Mouse (Mus musculus): ENCODE data around the gene Tsen54. TPM values are rescaled to one million over a fixed set of nuclear protein-coding genes. Genes with fewer than 3 reads are reported as not detected.

The Tsen54 gene
- total RNA-seq, 1 experiment = 63.6 TPM

GRCm38 (mm10) chr11:115827624-115828023 lies 13.1 kb downstream of the Tsen54 start:
- no peak for DNase-seq (ENCODE audit: low read depth, low spot score)
- Histone ChIP-seq H3K4me3 (ENCODE audit: insufficient read depth in 1 of 2, low read depth in 1 of 2, low read length in 2 of 2, poor library complexity in 1 of 2, severe bottlenecking in 1 of 2) (no peak overlapping the region), H3K9me3 (ENCODE audit: control insufficient read depth, insufficient read depth, low read depth, low read length) (no peaks in the 10 kb centered on the region), H3K36me3 (ENCODE audit: control insufficient read depth, insufficient read depth, low read length, poor library complexity, severe bottlenecking) (peaks cover 1% of the 10 kb centered on the region), H3K9ac (ENCODE audit: insufficient read depth, low read depth, low read length, poor library complexity, severe bottlenecking) (no peak overlapping the region), H3K27ac (ENCODE audit: insufficient read depth, low read depth, low read length, poor library complexity, severe bottlenecking) (no peak overlapping the region), H3K4me1 (ENCODE audit: control insufficient read depth in 2 of 2, insufficient read depth in 2 of 2, low read length in 2 of 2, poor library complexity in 1 of 2) (peaks cover 13 to 39% of the 10 kb centered on the region in 2 experiments; a peak in 3 of 4 replicates)
- in situ Hi-C loops (cut with MboI; ENCODE audit: low sequenced_read_pairs in 2 of 2, unreplicated experiment in 2 of 2) = no loop called here
- no peak for TF ChIP-seq ZNF384 (IDR thresholded peaks at IDR 0.05; ENCODE audit: low read depth, low read length)
- TF ChIP-seq CHD2 (IDR thresholded peaks at IDR 0.05; ENCODE audit: low read depth, low read length) = no peak
- no peak for TF ChIP-seq MAFK (IDR thresholded peaks at IDR 0.05; ENCODE audit: insufficient read depth, low read depth, low read length)
- TF ChIP-seq ZC3H11A (IDR thresholded peaks at IDR 0.05; ENCODE audit: borderline replicate concordance, low read depth, low read length) = no peak
- TF ChIP-seq HCFC1 (IDR thresholded peaks at IDR 0.05; ENCODE audit: borderline replicate concordance, insufficient read depth, low read length) = no peak

GRCm38 (mm10) chr11:115829036-115829435 lies 14.5 kb downstream of the Tsen54 start:
- Histone ChIP-seq H3K9ac (ENCODE audit: insufficient read depth, low read depth, low read length, poor library complexity, severe bottlenecking) (peak overlapping the region; percentile 39; the same call in 1 of the 2 replicates), H3K4me3 (ENCODE audit: insufficient read depth in 1 of 2, low read depth in 1 of 2, low read length in 2 of 2, poor library complexity in 1 of 2, severe bottlenecking in 1 of 2) (no peak overlapping the region), H3K27ac (ENCODE audit: insufficient read depth, low read depth, low read length, poor library complexity, severe bottlenecking) (no peak overlapping the region), H3K4me1 (ENCODE audit: control insufficient read depth in 2 of 2, insufficient read depth in 2 of 2, low read length in 2 of 2, poor library complexity in 1 of 2) (peaks cover 16 to 51% of the 10 kb centered on the region in 2 experiments; a peak in 3 of 4 replicates), H3K9me3 (ENCODE audit: control insufficient read depth, insufficient read depth, low read depth, low read length) (no peaks in the 10 kb centered on the region), H3K36me3 (ENCODE audit: control insufficient read depth, insufficient read depth, low read length, poor library complexity, severe bottlenecking) (no peaks in the 10 kb centered on the region)
- no peak for DNase-seq (ENCODE audit: low read depth, low spot score)
- in situ Hi-C loops (cut with MboI; ENCODE audit: low sequenced_read_pairs in 2 of 2, unreplicated experiment in 2 of 2) = no loop called here
- no peak for TF ChIP-seq CHD2 (IDR thresholded peaks at IDR 0.05; ENCODE audit: low read depth, low read length)

GRCm38 (mm10) chr11:115830550-115831325 lies 16.2 kb downstream of the Tsen54 start:
- Histone ChIP-seq H3K4me3 (ENCODE audit: insufficient read depth in 1 of 2, low read depth in 1 of 2, low read length in 2 of 2, poor library complexity in 1 of 2, severe bottlenecking in 1 of 2) (peak overlapping the region in 1 of 2 experiments; percentile 61; a peak in 3 of 4 replicates), H3K27ac (ENCODE audit: insufficient read depth, low read depth, low read length, poor library complexity, severe bottlenecking) (peak overlapping the region; percentile 97), H3K36me3 (ENCODE audit: control insufficient read depth, insufficient read depth, low read length, poor library complexity, severe bottlenecking) (no peaks in the 10 kb centered on the region), H3K4me1 (ENCODE audit: control insufficient read depth in 2 of 2, insufficient read depth in 2 of 2, low read length in 2 of 2, poor library complexity in 1 of 2) (peaks cover 16 to 59% of the 10 kb centered on the region in 2 experiments; a peak in 3 of 4 replicates), H3K9ac (ENCODE audit: insufficient read depth, low read depth, low read length, poor library complexity, severe bottlenecking) (peak overlapping the region; percentile 80), H3K9me3 (ENCODE audit: control insufficient read depth, insufficient read depth, low read depth, low read length) (no peaks in the 10 kb centered on the region)
- TF ChIP-seq ZNF384 (IDR thresholded peaks at IDR 0.05; ENCODE audit: low read depth, low read length) (no peak), CHD2 (IDR thresholded peaks at IDR 0.05; ENCODE audit: low read depth, low read length) (no peak), MAFK (IDR thresholded peaks at IDR 0.05; ENCODE audit: insufficient read depth, low read depth, low read length) (no peak), ZC3H11A (IDR thresholded peaks at IDR 0.05; ENCODE audit: borderline replicate concordance, low read depth, low read length) (no peak), HCFC1 (IDR thresholded peaks at IDR 0.05; ENCODE audit: borderline replicate concordance, insufficient read depth, low read length) (no peak)
- in situ Hi-C loops (cut with MboI; ENCODE audit: low sequenced_read_pairs in 2 of 2, unreplicated experiment in 2 of 2) = no loop called here
- DNase-seq (ENCODE audit: low read depth, low spot score) = peak; percentile 77

- Histone ChIP-seq H3K4me3 (ENCODE audit: insufficient read depth in 1 of 2, low read depth in 1 of 2, low read length in 2 of 2, poor library complexity in 1 of 2, severe bottlenecking in 1 of 2) (peak overlapping the region; percentile 28 to 61; a peak in 3 of 4 replicates), H3K36me3 (ENCODE audit: control insufficient read depth, insufficient read depth, low read length, poor library complexity, severe bottlenecking) (peaks cover 6% of the 10 kb centered on the region; the same call in 1 of the 2 replicates), H3K4me1 (ENCODE audit: control insufficient read depth in 2 of 2, insufficient read depth in 2 of 2, low read length in 2 of 2, poor library complexity in 1 of 2) (peaks cover 16 to 63% of the 10 kb centered on the region in 2 experiments; a peak in 3 of 4 replicates), H3K9me3 (ENCODE audit: control insufficient read depth, insufficient read depth, low read depth, low read length) (no peaks in the 10 kb centered on the region), H3K27ac (ENCODE audit: insufficient read depth, low read depth, low read length, poor library complexity, severe bottlenecking) (peak overlapping the region; percentile 97), H3K9ac (ENCODE audit: insufficient read depth, low read depth, low read length, poor library complexity, severe bottlenecking) (peak overlapping the region; percentile 25; the same call in 1 of the 2 replicates)
- TF ChIP-seq CHD2 (IDR thresholded peaks at IDR 0.05; ENCODE audit: low read depth, low read length) = no peak
- no peak for TF ChIP-seq ZNF384 (IDR thresholded peaks at IDR 0.05; ENCODE audit: low read depth, low read length)
- DNase-seq (ENCODE audit: low read depth, low spot score) = peak; percentile 62
- in situ Hi-C loops (cut with MboI; ENCODE audit: low sequenced_read_pairs in 2 of 2, unreplicated experiment in 2 of 2) = no loop called here
Measured at GRCm38 (mm10) chr11:115831518-115831917, 17.0 kb downstream of the Tsen54 start.

All from ES-E14 (cell line).